Mouse (Mus musculus) kidney, adult 2 months (tissue): Measurements from ENCODE around the gene Trarg1.

Experiments used
- CTCF ChIP-seq: fragments of 200-500 bp; conservative IDR thresholded peaks from 2 replicates; pipeline ENCODE4 v1.5.1; 2011; ENCODE audit warnings: low read depth, mild to moderate bottlenecking, control low read depth, low read length, moderate library complexity, mixed read lengths; ENCODE audit not compliant: insufficient read depth, insufficient read length
- POLR2A ChIP-seq: fragments of 200-500 bp; IDR thresholded peaks from one replicate; pipeline ENCODE4 v1.6.1; 2011; ENCODE audit warnings: low read depth, low read length, control low read depth

DNA sequence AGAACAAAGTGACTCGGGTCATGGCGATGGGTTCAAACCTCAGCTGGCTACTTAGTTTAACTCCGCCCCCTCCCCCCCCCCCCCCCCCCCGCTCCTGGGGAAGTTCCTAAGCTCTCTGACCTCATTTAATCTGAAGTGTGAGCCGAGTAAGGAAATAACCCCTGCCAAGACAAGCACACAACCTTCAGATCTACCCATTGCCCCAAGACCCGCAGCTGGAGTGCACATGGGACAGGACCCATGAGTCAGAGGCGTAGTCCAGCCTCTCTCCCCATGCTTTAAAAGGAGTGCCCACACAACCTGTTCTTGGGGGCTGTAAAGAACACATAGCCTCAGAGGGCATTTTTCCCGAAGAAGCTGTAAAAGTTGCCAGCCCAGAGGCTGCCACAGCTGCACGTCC, 20.0 kb downstream of the Trarg1 start:
- no peak for TF ChIP-seq CTCF
- no peak for TF ChIP-seq POLR2A
